Mouse (Mus musculus) kidney, adult 2 months (tissue): ENCODE results near the gene Ptprg. TPM values are rescaled to one million over a fixed set of nuclear protein-coding genes. Genes with fewer than 3 reads are reported as not detected.

ENCODE experiments used
- DNase-seq: peaks from one replicate; pipeline ENCODE4 v3.0.0; 2021
- H3K27ac ChIP-seq: fragments of 200-500 bp; 2 replicates; pipeline ENCODE4 v1.5.1; 2012; ENCODE audit warnings: low read depth, low read length, control low read depth, inconsistent platforms; ENCODE audit not compliant: insufficient read depth
- H3K27me3 ChIP-seq: fragments of 200-500 bp; replicated peaks from 2 replicates; pipeline ENCODE4 v1.6.1; 2012; ENCODE audit warnings: mild to moderate bottlenecking, moderate library complexity, low read length, inconsistent platforms; ENCODE audit not compliant: control insufficient read depth, insufficient read depth
- H3K36me3 ChIP-seq: fragments of 200-500 bp; 2 replicates; pipeline ENCODE4 v1.6.1; 2012; ENCODE audit warnings: mild to moderate bottlenecking, moderate library complexity, low read length, inconsistent platforms; ENCODE audit not compliant: control insufficient read depth, insufficient read depth
- H3K4me1 ChIP-seq: fragments of 200-500 bp; 2 replicates; pipeline ENCODE4 v1.6.1; 2011; ENCODE audit warnings: low read length; ENCODE audit not compliant: control insufficient read depth, insufficient read depth
- H3K4me3 ChIP-seq: fragments of 200-500 bp; 2 replicates; pipeline ENCODE4 v1.5.1; 2011; ENCODE audit warnings: mild to moderate bottlenecking, low read depth, low read length, control low read depth; ENCODE audit not compliant: insufficient read depth
- CTCF ChIP-seq: fragments of 200-500 bp; conservative IDR thresholded peaks from 2 replicates; pipeline ENCODE4 v1.5.1; 2011; ENCODE audit warnings: low read depth, mild to moderate bottlenecking, control low read depth, low read length, moderate library complexity, mixed read lengths; ENCODE audit not compliant: insufficient read depth, insufficient read length
- POLR2A ChIP-seq: fragments of 200-500 bp; IDR thresholded peaks from one replicate; pipeline ENCODE4 v1.6.1; 2011; ENCODE audit warnings: low read depth, low read length, control low read depth
- WGBS: fragments of 180-500 bp; shearing (Covaris S2); methylation state at CpG from one replicate; pipeline ENCODE4 v1.1.7; 2018; 5-methylcytosine and 5-hydroxymethylcytosine counted together
- polyA plus RNA-seq: library from polyadenylated mRNA; depleted of rRNA; stranded (reverse); fragments of >200 nt; gene quantifications from 2 replicates; pipeline ENCODE4 v1.2.3, GENCODE M21; 2012

Gene Ptprg
- polyA plus RNA-seq, 1 experiment, result 39.2 TPM

DNA sequence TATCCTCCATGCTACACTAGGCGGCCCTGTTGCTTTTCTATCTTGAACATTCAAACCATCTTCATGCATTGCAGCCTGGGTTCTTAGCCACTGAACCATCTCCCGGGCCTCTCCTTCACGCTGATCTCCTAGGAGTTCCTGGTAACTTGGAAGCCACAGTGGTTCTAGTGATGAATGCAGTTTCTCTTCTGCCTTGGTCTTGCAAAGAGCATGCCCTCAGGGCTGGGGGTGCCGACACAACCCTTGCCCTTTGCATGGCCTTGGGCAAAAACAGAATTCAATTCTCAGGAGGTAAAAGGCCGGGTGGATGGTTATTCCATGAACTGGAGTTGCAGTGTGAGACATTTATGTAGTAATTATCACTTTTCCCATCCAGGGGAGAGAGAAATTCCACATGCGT, 67.0 kb downstream of the Ptprg start:
- no peaks in the 10 kb centered on the region for H3K36me3 ChIP-seq
- DNase-seq, result no peak
- 0 out of 2 replicates have a peak, but pooled peaks cover 2% of the 10 kb centered on the region for H3K4me1 ChIP-seq
- 88% methylated on average over 6 of the region's 6 CpGs for WGBS
- TF ChIP-seq POLR2A, result no peak
- TF ChIP-seq CTCF, result no peak
- H3K27me3 ChIP-seq, result no peaks in the 10 kb centered on the region
- no peak overlapping the region for H3K4me3 ChIP-seq
- H3K27ac ChIP-seq, result no peak overlapping the region

GRCm38 (mm10) chr14:11620962-11621568, 67.7 kb downstream of the Ptprg start:
- Histone ChIP-seq H3K27ac (no peak overlapping the region), H3K36me3 (no peaks in the 10 kb centered on the region), H3K4me1 (0 out of 2 replicates have a peak, but pooled peaks cover 2% of the 10 kb centered on the region), H3K4me3 (no peak overlapping the region), H3K27me3 (no peaks in the 10 kb centered on the region)
- 49% methylated on average over 10 of the region's 10 CpGs for WGBS
- TF ChIP-seq POLR2A, result no peak
- TF ChIP-seq CTCF, result no peak
- DNase-seq, result no peak

DNA sequence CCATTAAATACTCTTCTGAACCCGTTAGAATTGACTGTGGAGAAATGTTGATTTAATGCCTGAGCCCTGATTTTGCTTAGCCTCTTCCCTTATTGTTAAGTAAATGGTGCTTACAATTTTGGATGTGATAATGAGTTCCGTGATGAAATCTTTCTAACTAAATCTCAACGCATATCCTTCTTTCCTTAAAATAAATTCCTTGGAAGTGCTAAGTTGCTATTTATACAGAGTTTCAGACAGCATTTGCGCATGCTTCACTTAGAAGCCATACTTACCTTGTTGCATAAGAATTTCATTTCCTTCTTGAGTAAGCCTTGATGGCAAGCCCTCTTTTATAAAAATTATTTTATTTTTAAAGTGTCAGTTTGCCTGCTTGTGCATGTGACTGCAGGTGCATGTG, 70.2 kb downstream of the Ptprg start:
- no peak for TF ChIP-seq POLR2A
- TF ChIP-seq CTCF, result no peak
- H3K4me3 ChIP-seq, result no peak overlapping the region
- 85% methylated on average over 4 of the region's 4 CpGs for WGBS
- H3K36me3 ChIP-seq, result no peaks in the 10 kb centered on the region
- no peak for DNase-seq
- H3K27ac ChIP-seq, result no peak overlapping the region
- H3K27me3 ChIP-seq, result no peaks in the 10 kb centered on the region
- H3K4me1 ChIP-seq, result 0 out of 2 replicates have a peak, but pooled peaks cover 2% of the 10 kb centered on the region

GRCm38 (mm10) chr14:11630736-11631135, 77.4 kb downstream of the Ptprg start:
- Histone ChIP-seq H3K27ac (no peak overlapping the region), H3K4me3 (no peak overlapping the region)
- TF ChIP-seq POLR2A (no peak), CTCF (no peak)

GRCm38 (mm10) chr14:11631505-11631904, 78.2 kb downstream of the Ptprg start:
- H3K4me1 ChIP-seq, result no peaks in the 10 kb centered on the region
- no peak for TF ChIP-seq POLR2A
- TF ChIP-seq CTCF, result no peak
- WGBS, result 83% methylated on average over 4 of the region's 4 CpGs
- DNase-seq, result no peak
- no peaks in the 10 kb centered on the region for H3K36me3 ChIP-seq
- no peak overlapping the region for H3K4me3 ChIP-seq
- H3K27me3 ChIP-seq, result no peaks in the 10 kb centered on the region
- H3K27ac ChIP-seq, result no peak overlapping the region

More at GRCm38 (mm10) chr14:11630736-11631135, 77.4 kb downstream of the Ptprg start:
- no peaks in the 10 kb centered on the region for H3K4me1 ChIP-seq
- H3K36me3 ChIP-seq, result no peaks in the 10 kb centered on the region
- no peak for DNase-seq
- WGBS, result 54% methylated on average over 2 of the region's 2 CpGs
- no peaks in the 10 kb centered on the region for H3K27me3 ChIP-seq

GRCm38 (mm10) chr14:11637673-11638072, 84.3 kb downstream of the Ptprg start:
- no peak for DNase-seq
- 93% methylated on average over 7 of the region's 7 CpGs for WGBS
- no peaks in the 10 kb centered on the region; the same call in 1 of the 2 replicates for H3K4me1 ChIP-seq
- no peaks in the 10 kb centered on the region for H3K36me3 ChIP-seq
- TF ChIP-seq POLR2A, result no peak
- no peak for TF ChIP-seq CTCF
- H3K4me3 ChIP-seq, result no peak overlapping the region
- no peak overlapping the region for H3K27ac ChIP-seq
- no peaks in the 10 kb centered on the region for H3K27me3 ChIP-seq

DNA sequence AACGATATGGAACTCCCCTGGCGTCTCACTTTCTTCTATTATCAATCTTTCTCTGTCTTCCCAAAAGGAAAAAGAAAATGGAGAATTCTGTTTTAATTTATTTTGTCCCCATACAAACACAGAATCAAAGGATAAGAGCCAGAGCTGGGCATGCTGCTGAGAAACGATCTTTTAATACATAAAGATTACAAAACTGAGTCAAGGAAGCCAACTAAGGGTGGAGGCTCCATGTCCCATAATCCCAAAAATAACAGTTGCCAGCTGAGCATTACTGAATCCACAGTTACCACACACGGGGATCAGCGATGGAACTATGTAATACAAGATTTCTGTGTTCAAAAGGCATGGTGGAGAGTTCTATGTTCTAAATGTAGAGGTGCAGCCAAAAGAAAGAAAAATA, 86.0 kb downstream of the Ptprg start:
- Histone ChIP-seq H3K27ac (no peak overlapping the region), H3K4me3 (no peak overlapping the region), H3K4me1 (peaks cover 3% of the 10 kb centered on the region; the same call in 1 of the 2 replicates), H3K27me3 (no peaks in the 10 kb centered on the region), H3K36me3 (no peaks in the 10 kb centered on the region)
- no peak for TF ChIP-seq POLR2A
- TF ChIP-seq CTCF, result no peak
- 93% methylated on average over 5 of the region's 5 CpGs for WGBS
- DNase-seq, result no peak

GRCm38 (mm10) chr14:11640372-11640771, 87.0 kb downstream of the Ptprg start:
- no peak overlapping the region for H3K4me3 ChIP-seq
- H3K4me1 ChIP-seq, result peaks cover 3% of the 10 kb centered on the region; the same call in 1 of the 2 replicates
- DNase-seq, result no peak
- H3K27ac ChIP-seq, result no peak overlapping the region
- TF ChIP-seq CTCF (no peak), POLR2A (no peak)
- H3K27me3 ChIP-seq, result no peaks in the 10 kb centered on the region
- no peaks in the 10 kb centered on the region for H3K36me3 ChIP-seq
